Mouse (Mus musculus): ENCODE data around the gene Wnt10b. TPM values are rescaled to one million over a fixed set of nuclear protein-coding genes. Genes with fewer than 3 reads are reported as not detected.
A peak's percentile ranks its signal among the peaks of the same experiment; 100 is the strongest.

Wnt10b gene
- polyA plus RNA-seq, 1 experiment: 0.95 TPM

GRCm38 (mm10) chr15:98733976-98734566, 43.9 kb downstream of the Wnt10b start:
- Histone ChIP-seq H3K27ac (replicated peaks; ENCODE audit: low read depth, low read length) (no peak overlapping the region), H3K4me1 (ENCODE audit: control insufficient read depth, insufficient read depth, insufficient read length, low read length) (no peaks in the 10 kb centered on the region), H3K4me3 (ENCODE audit: insufficient read depth, low read depth, low read length) (no peak overlapping the region)

GRCm38 (mm10) chr15:98733370-98733769, 44.6 kb downstream of the Wnt10b start:
- Histone ChIP-seq H3K27ac (replicated peaks; ENCODE audit: low read depth, low read length) (no peak overlapping the region), H3K4me1 (ENCODE audit: control insufficient read depth, insufficient read depth, insufficient read length, low read length) (no peaks in the 10 kb centered on the region)

DNA sequence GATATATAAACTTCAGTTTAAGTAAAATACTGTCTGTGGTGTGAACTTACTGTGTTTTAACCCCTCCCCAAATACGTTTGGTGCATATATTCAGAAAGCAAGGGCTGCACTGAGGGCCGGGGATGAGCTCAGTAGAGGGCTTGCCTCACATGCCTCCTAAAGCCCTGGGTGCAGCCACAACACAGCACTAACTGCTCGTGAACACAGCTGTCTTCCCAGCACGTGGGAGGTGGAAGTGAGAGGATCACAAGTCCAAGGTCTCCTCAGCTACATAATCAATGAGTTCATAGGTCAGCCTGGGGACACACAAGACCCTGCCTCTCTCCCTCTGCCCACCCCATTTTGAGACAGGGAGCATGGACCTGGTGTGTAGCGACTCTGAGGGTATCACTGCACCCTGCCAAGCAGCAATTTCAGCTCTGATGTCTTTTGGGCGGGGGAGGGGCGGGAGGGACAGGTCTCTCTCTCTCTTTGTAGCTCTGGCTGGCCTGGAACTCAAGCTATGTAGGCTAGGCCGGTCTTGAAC, 45.9 kb downstream of the Wnt10b start:
- H3K4me3 ChIP-seq (ENCODE audit: insufficient read depth, low read depth, low read length): no peak overlapping the region
- no peak overlapping the region for H3K27ac ChIP-seq (replicated peaks; ENCODE audit: low read depth, low read length)
- no peaks in the 10 kb centered on the region for H3K4me1 ChIP-seq (ENCODE audit: control insufficient read depth, insufficient read depth, insufficient read length, low read length)

More at GRCm38 (mm10) chr15:98733370-98733769, 44.6 kb downstream of the Wnt10b start:
- no peak overlapping the region for H3K4me3 ChIP-seq (ENCODE audit: insufficient read depth, low read depth, low read length)

- H3K4me1 ChIP-seq (ENCODE audit: control insufficient read depth, insufficient read depth, insufficient read length, low read length): no peaks in the 10 kb centered on the region
- no peak overlapping the region for H3K27ac ChIP-seq (replicated peaks; ENCODE audit: low read depth, low read length)
- no peak overlapping the region for H3K4me3 ChIP-seq (ENCODE audit: insufficient read depth, low read depth, low read length)
Measured at GRCm38 (mm10) chr15:98730790-98731189, 47.2 kb downstream of the Wnt10b start.

DNA sequence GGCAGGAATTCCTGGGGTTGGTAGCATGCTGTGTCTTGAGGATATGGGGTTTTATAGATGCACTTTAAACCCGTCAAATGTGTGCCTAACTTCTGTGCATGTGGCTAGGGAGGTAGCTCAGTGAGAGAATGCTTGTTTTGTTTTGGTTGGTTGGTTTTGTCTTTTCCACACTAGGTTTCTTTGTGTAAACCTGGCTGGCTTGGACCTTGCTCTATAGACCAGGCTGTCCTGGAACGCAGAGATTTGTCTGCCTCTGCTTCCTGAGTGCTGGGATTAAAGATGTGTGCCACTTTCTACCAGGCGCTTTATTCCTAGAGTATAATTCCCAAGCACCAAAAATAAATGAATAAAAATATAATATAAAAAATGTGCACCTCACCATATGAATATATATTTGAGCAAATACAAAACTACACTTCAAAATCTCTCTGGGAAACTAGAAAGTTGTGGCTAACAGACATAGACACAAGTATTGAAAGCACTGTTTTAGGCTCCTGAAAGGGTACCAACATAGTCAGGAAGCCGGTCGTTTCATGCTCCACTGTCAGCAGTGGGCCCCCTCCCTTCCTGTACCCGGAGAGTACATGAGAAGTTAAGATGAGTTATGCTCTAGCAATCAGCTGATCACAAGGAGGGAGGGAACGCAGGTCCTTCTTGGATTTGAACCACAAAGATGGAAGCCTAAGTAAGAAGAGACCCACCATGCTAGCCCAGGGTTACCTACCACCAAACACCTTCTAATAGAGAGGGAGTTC, 48.0 kb downstream of the Wnt10b start:
- Histone ChIP-seq H3K4me3 (ENCODE audit: insufficient read depth, low read depth, low read length) (no peak overlapping the region), H3K4me1 (ENCODE audit: control insufficient read depth, insufficient read depth, insufficient read length, low read length) (no peaks in the 10 kb centered on the region), H3K27ac (replicated peaks; ENCODE audit: low read depth, low read length) (no peak overlapping the region)

- peak overlapping the region; percentile 61 for H3K4me3 ChIP-seq (ENCODE audit: insufficient read depth, low read depth, low read length)
- no peak overlapping the region for H3K27ac ChIP-seq (replicated peaks; ENCODE audit: low read depth, low read length)
- H3K4me1 ChIP-seq (ENCODE audit: control insufficient read depth, insufficient read depth, insufficient read length, low read length): no peaks in the 10 kb centered on the region
Measured at GRCm38 (mm10) chr15:98728366-98728765, 49.6 kb downstream of the Wnt10b start.

DNA sequence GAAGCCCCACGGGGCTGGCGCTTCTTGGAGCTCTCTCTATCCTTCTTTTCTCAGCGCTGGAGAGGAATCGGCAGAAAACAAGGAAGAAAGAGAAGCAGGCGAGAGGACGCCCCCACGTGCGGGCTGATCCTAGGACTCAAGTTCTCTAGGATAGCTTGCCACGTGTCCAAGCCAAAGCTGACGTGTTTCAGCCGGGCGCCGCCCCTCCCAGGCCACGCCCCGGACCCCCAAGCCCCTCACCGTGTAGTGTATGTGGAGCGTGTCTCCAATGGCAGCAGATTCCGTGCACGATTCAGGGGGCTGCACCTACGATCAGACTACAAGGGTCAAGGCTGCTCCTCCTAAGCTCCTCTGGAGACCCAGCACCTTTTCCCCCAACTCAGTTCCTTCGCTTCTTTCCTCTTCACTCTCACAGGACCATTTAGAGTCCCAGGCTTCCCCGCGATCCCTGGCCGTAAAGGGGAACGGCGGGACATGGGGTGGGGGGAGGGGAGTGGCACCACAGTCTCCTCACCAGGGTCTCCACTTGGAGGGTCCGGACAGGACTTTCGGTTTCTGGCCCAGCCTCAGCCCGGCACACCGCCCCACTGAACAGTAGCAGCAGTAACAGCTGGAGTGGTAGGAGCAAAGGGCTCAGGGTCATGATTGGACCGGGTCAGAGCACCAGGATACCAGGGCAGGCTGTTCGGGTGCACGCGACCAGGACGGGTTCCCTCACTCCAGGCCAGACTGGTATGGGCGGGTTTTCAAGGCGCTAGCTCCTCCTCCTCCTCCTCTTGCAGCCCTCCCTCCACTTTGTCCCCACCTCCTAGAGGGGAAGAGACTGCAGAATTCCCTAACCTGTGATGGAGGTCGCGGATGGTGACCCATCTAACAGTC, 50.3 kb downstream of the Wnt10b start, which contains the start of gene Fkbp11:
Gene Fkbp11, minus strand, starts transcription at position 756 of the 879 bp plus-strand sequence.
- H3K4me3 ChIP-seq (ENCODE audit: insufficient read depth, low read depth, low read length): peak within 1 kb of the TSS; percentile 61
- H3K4me1 ChIP-seq (ENCODE audit: control insufficient read depth, insufficient read depth, insufficient read length, low read length): no peaks in the 10 kb centered on the region
- no peak within 1 kb of the TSS for H3K27ac ChIP-seq (replicated peaks; ENCODE audit: low read depth, low read length)

DNA sequence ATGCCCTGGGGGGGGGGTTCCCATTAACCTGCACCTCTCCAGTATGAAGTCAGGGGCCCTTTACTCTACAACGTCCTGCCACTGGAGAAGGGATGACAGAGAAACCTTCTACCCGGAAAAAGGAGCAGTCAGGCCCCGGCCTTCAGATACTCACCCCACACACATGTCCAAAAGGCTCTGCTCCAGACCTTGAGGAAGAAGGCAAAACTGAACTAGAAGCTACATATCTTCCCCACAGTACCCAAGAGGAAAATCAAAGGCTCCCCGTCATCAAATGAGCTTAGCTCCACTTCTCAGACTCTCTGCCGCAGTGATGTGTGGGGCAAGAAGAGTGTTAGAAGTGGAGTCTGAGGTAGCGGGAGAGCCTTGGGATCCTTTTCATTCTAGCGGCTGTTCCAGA, 51.2 kb downstream of the Wnt10b start:
- peak overlapping the region; percentile 61 for H3K4me3 ChIP-seq (ENCODE audit: insufficient read depth, low read depth, low read length)
- no peak overlapping the region for H3K27ac ChIP-seq (replicated peaks; ENCODE audit: low read depth, low read length)

GRCm38 (mm10) chr15:98726079-98726478, 51.9 kb downstream of the Wnt10b start:
- Histone ChIP-seq H3K27ac (replicated peaks; ENCODE audit: low read depth, low read length) (no peak overlapping the region), H3K4me3 (ENCODE audit: insufficient read depth, low read depth, low read length) (no peak overlapping the region)

More for the DNA sequence above, 51.2 kb downstream of the Wnt10b start:
- no peaks in the 10 kb centered on the region for H3K4me1 ChIP-seq (ENCODE audit: control insufficient read depth, insufficient read depth, insufficient read length, low read length)

GRCm38 (mm10) chr15:98724441-98724840, 53.5 kb downstream of the Wnt10b start:
- H3K27ac ChIP-seq (replicated peaks; ENCODE audit: low read depth, low read length): no peak overlapping the region
- no peak overlapping the region for H3K4me3 ChIP-seq (ENCODE audit: insufficient read depth, low read depth, low read length)
- no peaks in the 10 kb centered on the region for H3K4me1 ChIP-seq (ENCODE audit: control insufficient read depth, insufficient read depth, insufficient read length, low read length)

More at GRCm38 (mm10) chr15:98726079-98726478, 51.9 kb downstream of the Wnt10b start:
- no peaks in the 10 kb centered on the region for H3K4me1 ChIP-seq (ENCODE audit: control insufficient read depth, insufficient read depth, insufficient read length, low read length)

GRCm38 (mm10) chr15:98722854-98723253, 55.1 kb downstream of the Wnt10b start:
- H3K27ac ChIP-seq (replicated peaks; ENCODE audit: low read depth, low read length): no peak overlapping the region
- no peak overlapping the region for H3K4me3 ChIP-seq (ENCODE audit: insufficient read depth, low read depth, low read length)
- no peaks in the 10 kb centered on the region for H3K4me1 ChIP-seq (ENCODE audit: control insufficient read depth, insufficient read depth, insufficient read length, low read length)

DNA sequence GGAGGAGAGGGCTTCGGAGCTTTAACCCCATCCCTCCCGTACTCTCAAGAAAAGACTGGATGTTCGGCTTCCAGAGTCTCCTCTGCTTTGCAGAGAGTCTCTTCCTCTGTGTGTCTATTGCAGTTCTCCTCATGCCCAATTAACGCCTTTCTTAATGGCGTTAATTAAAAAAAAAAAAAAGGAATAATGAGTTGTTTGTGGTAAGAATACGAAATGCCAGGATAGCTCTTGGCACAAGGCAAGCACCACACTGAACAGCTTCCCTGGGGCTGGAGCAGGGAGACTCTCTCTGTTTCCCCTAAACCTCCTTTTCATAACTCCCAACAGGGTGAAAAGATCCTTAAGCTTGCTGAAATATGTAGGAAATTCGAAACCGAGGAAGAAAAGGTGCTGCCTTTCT, 55.8 kb downstream of the Wnt10b start:
- Histone ChIP-seq H3K4me1 (ENCODE audit: control insufficient read depth, insufficient read depth, insufficient read length, low read length) (no peaks in the 10 kb centered on the region), H3K27ac (replicated peaks; ENCODE audit: low read depth, low read length) (no peak overlapping the region), H3K4me3 (ENCODE audit: insufficient read depth, low read depth, low read length) (no peak overlapping the region)

Measured in brown adipose tissue, adult 24 weeks (tissue).